Mouse (Mus musculus): ENCODE results near the gene Vmn1r57. TPM values are rescaled to one million over a fixed set of nuclear protein-coding genes. Genes with fewer than 3 reads are reported as not detected.
"Not testable (repeated sequence)": the region's sequence is repeated elsewhere in the genome, so short reads cannot be mapped to it uniquely, and the experiment has no call there.

Gene Vmn1r57
- not detected in 2 replicates for polyA plus RNA-seq (2015; fragmentation: Nextera tagmentation; extraction: Ambion mirVana)

DNA sequence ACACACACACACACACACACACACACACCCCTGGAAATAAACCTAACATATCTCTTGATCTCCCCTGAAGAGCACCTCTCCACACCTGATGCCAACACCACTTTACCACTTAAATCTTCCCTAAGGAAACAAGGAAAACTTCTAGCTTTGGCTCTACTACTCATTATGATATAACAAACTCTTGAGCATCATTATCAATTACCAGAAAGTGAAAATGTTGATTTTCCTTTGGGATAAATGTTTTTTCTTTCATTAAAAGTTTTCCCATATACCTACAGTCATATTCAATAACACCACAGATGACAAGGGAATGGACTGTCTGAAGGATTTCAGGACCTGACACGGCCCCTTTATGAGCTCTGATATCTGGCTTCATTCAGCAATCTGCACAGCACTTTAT, at the start of gene Vmn1r57:
Gene Vmn1r57, plus strand, starts transcription at position 301 of the 400 bp plus-strand sequence.
- H3K27ac ChIP-seq (ENCODE audit: low read depth); DNase-seq; H3K4me3 ChIP-seq (ENCODE audit: low read depth, low read length); H3K27me3 ChIP-seq (ENCODE audit: insufficient read depth, low read length); H3K36me3 ChIP-seq (replicated peaks; ENCODE audit: insufficient read depth, low read length); H3K4me1 ChIP-seq (ENCODE audit: insufficient read depth); H3K4me2 ChIP-seq (ENCODE audit: low read depth, low read length); ATAC-seq; H3K9ac ChIP-seq (replicated peaks); H3K9me3 ChIP-seq (ENCODE audit: low read length): not testable (repeated sequence)
- 48% methylated on average over 1 of the region's 1 CpGs for WGBS (ENCODE audit: insufficient replicate concordance)

DNA sequence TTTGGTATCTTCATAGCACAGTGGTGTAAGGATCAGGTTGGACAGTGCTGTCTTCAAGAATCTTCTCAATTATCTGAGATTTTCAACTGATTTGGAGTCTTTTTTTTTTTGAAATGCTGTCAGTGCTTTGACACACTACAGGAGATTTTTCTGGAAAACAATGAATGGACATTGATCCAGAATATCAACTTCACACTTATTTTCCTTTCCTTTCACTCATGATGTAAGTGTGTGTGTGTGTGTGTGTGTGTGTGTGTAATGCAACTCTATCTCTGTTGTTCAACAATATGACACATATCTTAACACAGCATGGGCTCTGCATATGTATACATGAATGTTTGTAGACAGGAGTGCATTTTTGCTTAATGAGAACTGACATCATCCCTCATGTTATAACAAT, 21.6 kb upstream of the Vmn1r57 start, which contains the start of gene Vmn1r56:
Gene Vmn1r56, minus strand, starts transcription at position 101 of the 400 bp plus-strand sequence.
- H3K36me3 ChIP-seq (replicated peaks; ENCODE audit: insufficient read depth, low read length); H3K9me3 ChIP-seq (ENCODE audit: low read length); H3K4me1 ChIP-seq (ENCODE audit: insufficient read depth); DNase-seq; H3K27me3 ChIP-seq (ENCODE audit: insufficient read depth, low read length); H3K27ac ChIP-seq (ENCODE audit: low read depth); H3K4me2 ChIP-seq (ENCODE audit: low read depth, low read length); ATAC-seq; H3K4me3 ChIP-seq (ENCODE audit: low read depth, low read length); H3K9ac ChIP-seq (replicated peaks): not testable (repeated sequence)

DNA sequence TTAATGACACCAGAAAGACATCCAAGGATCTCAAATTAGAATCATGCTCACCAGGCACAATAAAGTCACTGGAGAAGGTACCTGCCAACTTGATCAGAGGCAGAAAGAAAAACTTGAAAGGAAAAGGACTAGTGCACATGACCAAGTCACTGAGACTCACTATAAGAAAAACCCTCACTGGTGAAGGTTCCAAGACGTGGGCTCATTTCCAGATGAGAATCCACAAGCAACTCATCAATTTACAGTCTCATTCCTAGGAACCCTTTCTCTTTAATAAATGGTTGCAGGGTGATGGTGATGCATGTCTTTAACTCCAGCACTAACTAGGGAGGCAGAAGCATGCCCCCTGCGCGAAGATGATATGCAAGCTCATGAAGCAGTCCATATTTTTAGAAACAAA, 44.8 kb downstream of the Vmn1r57 start:
- 78% methylated on average over 3 of the region's 3 CpGs for WGBS (ENCODE audit: insufficient replicate concordance)
- Histone ChIP-seq H3K27me3 (ENCODE audit: insufficient read depth, low read length) (no peaks in the 10 kb centered on the region), H3K27ac (ENCODE audit: low read depth) (no peak overlapping the region), H3K36me3 (replicated peaks; ENCODE audit: insufficient read depth, low read length) (no peaks in the 10 kb centered on the region), H3K9ac (replicated peaks) (no peak overlapping the region), H3K4me2 (ENCODE audit: low read depth, low read length) (no peak overlapping the region), H3K4me3 (ENCODE audit: low read depth, low read length) (no peak overlapping the region), H3K9me3 (ENCODE audit: low read length) (no peaks in the 10 kb centered on the region), H3K4me1 (ENCODE audit: insufficient read depth) (no peaks in the 10 kb centered on the region)
- ATAC-seq (no peak), DNase-seq (no peak)
- no peak for TF ChIP-seq EP300 (IDR thresholded peaks at IDR 0.05; ENCODE audit: low read depth)
- TF ChIP-seq CTCF (IDR thresholded peaks at IDR 0.05; ENCODE audit: low read depth): no peak

Other genes starting within 250 kb of the Vmn1r57 start
- not detected in 2 replicates for gene Sbk3, start 247.3 kb upstream of the Vmn1r57 start, polyA plus RNA-seq (2015; fragmentation: Nextera tagmentation; extraction: Ambion mirVana)
- 3.2 and 4.0 TPM in 2 replicates for gene Zfp579, start 222.3 kb upstream of the Vmn1r57 start, polyA plus RNA-seq (2015; fragmentation: Nextera tagmentation; extraction: Ambion mirVana)
- gene Zfp524, start 204.1 kb upstream of the Vmn1r57 start, polyA plus RNA-seq (2015; fragmentation: Nextera tagmentation; extraction: Ambion mirVana): 9.1 and 10.4 TPM in 2 replicates
- 9.6 and 10.1 TPM in 2 replicates for gene Fiz1, start 203.8 kb upstream of the Vmn1r57 start, polyA plus RNA-seq (2015; fragmentation: Nextera tagmentation; extraction: Ambion mirVana)
- gene Gm44973, start 203.0 kb upstream of the Vmn1r57 start, polyA plus RNA-seq (2015; fragmentation: Nextera tagmentation; extraction: Ambion mirVana): 1.8 and 2.1 TPM in 2 replicates
- gene Zfp865, start 198.1 kb upstream of the Vmn1r57 start, polyA plus RNA-seq (2015; fragmentation: Nextera tagmentation; extraction: Ambion mirVana): 1.2 and 1.3 TPM in 2 replicates
- 0.12 TPM in 1 of 2 replicates, not detected in the other for gene Ccdc106, start 197.9 kb upstream of the Vmn1r57 start, polyA plus RNA-seq (2015; fragmentation: Nextera tagmentation; extraction: Ambion mirVana)
- not detected in 2 replicates for gene 4632433K11Rik, start 184.4 kb upstream of the Vmn1r57 start, polyA plus RNA-seq (2015; fragmentation: Nextera tagmentation; extraction: Ambion mirVana)
- 1.9 and 2.4 TPM in 2 replicates for gene Zfp784, start 180.0 kb upstream of the Vmn1r57 start, polyA plus RNA-seq (2015; fragmentation: Nextera tagmentation; extraction: Ambion mirVana)
- 3.2 and 4.4 TPM in 2 replicates for gene Zfp580, start 167.0 kb upstream of the Vmn1r57 start, polyA plus RNA-seq (2015; fragmentation: Nextera tagmentation; extraction: Ambion mirVana)
- 34.7 and 36.8 TPM in 2 replicates for gene U2af2, start 156.3 kb upstream of the Vmn1r57 start, polyA plus RNA-seq (2015; fragmentation: Nextera tagmentation; extraction: Ambion mirVana)
- gene Epn1, start 138.3 kb upstream of the Vmn1r57 start, polyA plus RNA-seq (2015; fragmentation: Nextera tagmentation; extraction: Ambion mirVana): 34.7 and 38.0 TPM in 2 replicates
- not detected in 2 replicates for gene Rfpl4, start 101.5 kb upstream of the Vmn1r57 start, polyA plus RNA-seq (2015; fragmentation: Nextera tagmentation; extraction: Ambion mirVana)
- gene Rasl2-9, start 92.5 kb upstream of the Vmn1r57 start, polyA plus RNA-seq (2015; fragmentation: Nextera tagmentation; extraction: Ambion mirVana): 0.42 and 0.78 TPM in 2 replicates
- gene Vmn1r55, start 68.8 kb upstream of the Vmn1r57 start, polyA plus RNA-seq (2015; fragmentation: Nextera tagmentation; extraction: Ambion mirVana): not detected in 2 replicates
- not detected in 2 replicates for gene Vmn1r56, start 21.7 kb upstream of the Vmn1r57 start, polyA plus RNA-seq (2015; fragmentation: Nextera tagmentation; extraction: Ambion mirVana)
- gene Gm5065, start 132.0 kb downstream of the Vmn1r57 start, polyA plus RNA-seq (2015; fragmentation: Nextera tagmentation; extraction: Ambion mirVana): not detected in 2 replicates
- not detected in 2 replicates for gene Nlrp2, start 132.5 kb downstream of the Vmn1r57 start, polyA plus RNA-seq (2015; fragmentation: Nextera tagmentation; extraction: Ambion mirVana)
- not detected in 2 replicates for gene Vmn1r58, start 194.9 kb downstream of the Vmn1r57 start, polyA plus RNA-seq (2015; fragmentation: Nextera tagmentation; extraction: Ambion mirVana)
- not detected in 2 replicates for gene Vmn1r59, start 238.3 kb downstream of the Vmn1r57 start, polyA plus RNA-seq (2015; fragmentation: Nextera tagmentation; extraction: Ambion mirVana)